Mouse (Mus musculus) megakaryocyte, embryonic 14.5 days (primary cell): ENCODE measurements around the gene Rptor. TPM values are rescaled to one million over a fixed set of nuclear protein-coding genes. Genes with fewer than 3 reads are reported as not detected.
A peak's percentile ranks its signal among the peaks of the same experiment; 100 is the strongest.

Experiments used
- H3K27me3 ChIP-seq: replicated peaks from 2 replicates; pipeline ENCODE3; 2012; ENCODE audit warnings: inconsistent platforms
- H3K36me3 ChIP-seq: replicated peaks from 2 replicates; pipeline ENCODE3; 2012; ENCODE audit warnings: low read length, inconsistent platforms, mixed read lengths
- H3K4me1 ChIP-seq: 2 replicates; pipeline ENCODE4 v1.6.1; 2012; ENCODE audit warnings: inconsistent platforms
- H3K4me3 ChIP-seq: replicated peaks from 2 replicates; pipeline ENCODE3; 2012; ENCODE audit warnings: moderate library complexity, mild to moderate bottlenecking, inconsistent platforms
- H3K9me3 ChIP-seq: 2 replicates; pipeline ENCODE4 v1.6.1; 2012; ENCODE audit warnings: inconsistent platforms
- FLI1 ChIP-seq: IDR thresholded peaks from 2 replicates; pipeline ENCODE4 v1.6.1; 2012; ENCODE audit warnings: low read length, inconsistent platforms, mixed read lengths
- GATA1 ChIP-seq: IDR thresholded peaks from 3 replicates; pipeline ENCODE4 v1.6.1; 2012; ENCODE audit warnings: mixed read lengths, low read length, inconsistent platforms, borderline replicate concordance
- polyA plus RNA-seq: library from polyadenylated mRNA; stranded (reverse); fragments of >175 nt; gene quantifications from 2 replicates; pipeline ENCODE4 v1.2.3, GENCODE M21; 2012; ENCODE audit warnings: low replicate concordance; ENCODE audit not compliant: insufficient read depth

Gene Rptor
- polyA plus RNA-seq, 1 experiment: 20.2 TPM

GRCm38 (mm10) chr11:119600286-119600685 is 2.4 kb upstream of the Rptor start:
- no peak overlapping the region for H3K4me3 ChIP-seq
- peaks cover 25% of the 10 kb centered on the region for H3K4me1 ChIP-seq
- no peaks in the 10 kb centered on the region for H3K36me3 ChIP-seq
- TF ChIP-seq FLI1: no peak
- TF ChIP-seq GATA1: no peak
- peaks cover 48% of the 10 kb centered on the region for H3K27me3 ChIP-seq
- H3K9me3 ChIP-seq: peaks cover 10% of the 10 kb centered on the region

DNA sequence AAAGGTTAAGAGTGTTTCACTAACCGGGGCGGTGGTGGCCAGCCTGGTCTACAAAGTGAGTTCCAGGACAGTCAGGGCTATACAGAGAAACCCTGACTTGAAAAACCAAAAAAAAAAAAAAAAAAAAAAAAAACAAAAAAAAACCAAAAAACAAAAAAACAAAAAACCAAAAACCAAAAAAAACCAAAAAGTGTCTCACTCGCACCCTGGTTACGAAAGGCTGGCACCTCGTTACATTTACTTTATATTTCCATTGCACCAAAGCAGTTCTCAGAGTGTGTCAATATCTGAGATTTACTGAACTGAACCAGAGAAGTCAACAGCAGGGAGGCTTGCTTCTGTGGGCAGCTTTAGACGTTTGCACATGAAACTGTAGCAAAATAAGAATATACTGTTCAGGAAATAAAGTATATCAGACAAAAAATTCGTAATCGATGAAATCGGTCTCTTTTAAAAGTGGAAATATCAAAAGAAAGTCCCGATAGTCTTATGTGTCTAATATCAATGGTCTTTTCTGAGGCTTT is 466 bp upstream of the Rptor start:
- Histone ChIP-seq H3K4me3 (peak overlapping the region; percentile 99), H3K9me3 (peaks cover 12% of the 10 kb centered on the region)

GRCm38 (mm10) chr11:119603527-119603905 is 811 bp downstream of the Rptor start:
- Histone ChIP-seq H3K4me1 (peaks cover 27% of the 10 kb centered on the region), H3K36me3 (peaks cover 26% of the 10 kb centered on the region), H3K27me3 (peaks cover 18% of the 10 kb centered on the region), H3K9me3 (peaks cover 25% of the 10 kb centered on the region), H3K4me3 (peak overlapping the region; percentile 99)
- TF ChIP-seq FLI1 (no peak), GATA1 (no peak)

More for the DNA sequence above, 466 bp upstream of the Rptor start:
- peaks cover 13% of the 10 kb centered on the region for H3K36me3 ChIP-seq
- TF ChIP-seq GATA1: no peak
- no peak for TF ChIP-seq FLI1
- H3K4me1 ChIP-seq: peaks cover 20% of the 10 kb centered on the region
- H3K27me3 ChIP-seq: peaks cover 30% of the 10 kb centered on the region

GRCm38 (mm10) chr11:119607464-119607863 is 4.8 kb downstream of the Rptor start:
- TF ChIP-seq FLI1 (no peak), GATA1 (no peak)
- Histone ChIP-seq H3K36me3 (peaks cover 49% of the 10 kb centered on the region), H3K27me3 (no peaks in the 10 kb centered on the region), H3K9me3 (peaks cover 24% of the 10 kb centered on the region), H3K4me1 (peaks cover 21% of the 10 kb centered on the region), H3K4me3 (peak overlapping the region; percentile 47)

- no peaks in the 10 kb centered on the region for H3K27me3 ChIP-seq
- H3K4me1 ChIP-seq: peaks cover 13% of the 10 kb centered on the region
- H3K9me3 ChIP-seq: peaks cover 32% of the 10 kb centered on the region
- peak overlapping the region; percentile 53 for H3K4me3 ChIP-seq
- H3K36me3 ChIP-seq: peaks cover 52% of the 10 kb centered on the region
- TF ChIP-seq GATA1 (no peak), FLI1 (no peak)
These were observed 8.8 kb downstream of the Rptor start for GRCm38 (mm10) chr11:119611496-119611895.

GRCm38 (mm10) chr11:119612179-119612578 is 9.5 kb downstream of the Rptor start:
- Histone ChIP-seq H3K27me3 (no peaks in the 10 kb centered on the region), H3K36me3 (peaks cover 46% of the 10 kb centered on the region), H3K9me3 (peaks cover 31% of the 10 kb centered on the region), H3K4me1 (peaks cover 12% of the 10 kb centered on the region), H3K4me3 (no peak overlapping the region)
- TF ChIP-seq FLI1 (no peak), GATA1 (no peak)

DNA sequence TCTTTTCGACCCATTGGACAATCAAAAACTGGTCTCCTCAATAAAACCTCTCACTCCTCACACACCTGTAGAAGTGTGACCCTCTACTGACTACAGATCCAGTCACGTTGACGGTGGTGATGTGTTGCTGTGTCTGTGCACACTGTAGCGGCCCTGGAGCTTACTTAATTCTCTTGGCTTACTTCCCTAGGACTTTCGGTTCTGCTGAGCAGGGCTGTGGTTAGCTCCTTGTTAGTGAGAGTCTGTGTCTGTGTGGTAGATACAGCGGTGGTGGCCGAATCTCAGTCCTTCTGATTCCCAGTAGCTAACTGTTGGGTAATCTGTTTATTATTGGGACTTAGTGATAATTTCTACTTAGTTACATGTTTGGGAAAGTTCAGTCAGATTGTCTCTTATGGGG is 12.4 kb downstream of the Rptor start:
- Histone ChIP-seq H3K9me3 (peaks cover 8% of the 10 kb centered on the region; the same call in 1 of the 2 replicates), H3K4me1 (peaks cover 12% of the 10 kb centered on the region), H3K27me3 (peaks cover 2% of the 10 kb centered on the region), H3K4me3 (no peak overlapping the region), H3K36me3 (peaks cover 18% of the 10 kb centered on the region)
- no peak for TF ChIP-seq GATA1
- no peak for TF ChIP-seq FLI1

- Histone ChIP-seq H3K4me1 (peaks cover 38% of the 10 kb centered on the region), H3K9me3 (peaks cover 3% of the 10 kb centered on the region; the same call in 1 of the 2 replicates), H3K4me3 (no peak overlapping the region), H3K36me3 (peaks cover 12% of the 10 kb centered on the region), H3K27me3 (peaks cover 4% of the 10 kb centered on the region)
- TF ChIP-seq GATA1 (no peak), FLI1 (no peak)
These were observed 16.1 kb downstream of the Rptor start for GRCm38 (mm10) chr11:119618763-119619162.

DNA sequence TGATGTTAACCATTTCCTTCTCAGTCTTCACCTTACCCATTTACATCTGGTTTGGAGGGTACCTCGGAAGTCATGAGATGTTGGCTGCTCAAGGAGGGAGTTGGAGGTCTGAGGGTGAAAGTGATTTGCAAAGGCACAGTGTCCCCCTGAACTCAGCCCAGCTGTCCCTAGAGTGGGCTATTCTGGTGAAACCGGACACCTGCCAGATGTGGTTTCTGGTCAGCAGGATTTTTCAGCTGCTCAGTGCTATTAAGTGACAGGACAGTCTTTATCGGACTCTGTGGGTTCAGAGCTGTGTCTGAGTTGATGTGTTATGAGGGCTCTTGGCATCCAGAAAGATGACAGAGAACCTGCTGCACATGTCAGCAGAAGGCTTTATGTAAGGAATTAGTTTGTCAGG is 18.6 kb downstream of the Rptor start:
- H3K4me1 ChIP-seq: peaks cover 52% of the 10 kb centered on the region
- TF ChIP-seq FLI1: no peak
- no peak for TF ChIP-seq GATA1
- H3K4me3 ChIP-seq: no peak overlapping the region
- H3K36me3 ChIP-seq: peaks cover 11% of the 10 kb centered on the region
- H3K27me3 ChIP-seq: peaks cover 4% of the 10 kb centered on the region
- no peaks in the 10 kb centered on the region for H3K9me3 ChIP-seq

DNA sequence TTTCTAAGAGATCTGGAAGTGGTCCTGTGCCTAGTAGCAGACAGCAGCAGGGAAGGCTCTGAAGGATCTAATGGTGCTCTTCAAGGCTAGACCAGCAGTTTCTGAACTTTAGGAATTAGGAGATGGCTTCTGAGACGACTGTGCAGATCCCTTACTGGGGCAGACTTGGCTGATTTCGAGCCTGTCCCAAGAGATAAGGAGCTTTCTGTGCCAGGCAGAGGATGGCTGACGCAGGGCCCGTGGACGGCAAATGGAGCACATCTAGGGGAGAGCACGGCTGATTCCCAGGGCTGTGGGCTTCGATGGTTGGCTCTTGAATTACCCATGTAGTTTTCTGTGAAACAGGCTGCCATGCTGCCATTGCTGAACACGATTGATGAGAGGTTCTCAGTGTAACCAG is 21.1 kb downstream of the Rptor start:
- Histone ChIP-seq H3K4me1 (peaks cover 50% of the 10 kb centered on the region), H3K4me3 (no peak overlapping the region), H3K36me3 (peaks cover 20% of the 10 kb centered on the region), H3K9me3 (no peaks in the 10 kb centered on the region), H3K27me3 (peaks cover 2% of the 10 kb centered on the region)
- no peak for TF ChIP-seq FLI1
- no peak for TF ChIP-seq GATA1
